Mouse (Mus musculus) cortical plate, adult 2 months (tissue): ENCODE measurements around the gene Spg20.

ENCODE experiments used
- CTCF ChIP-seq: fragments of 200-500 bp; IDR thresholded peaks from 2 replicates; pipeline ENCODE4 v1.5.1; 2011; ENCODE audit warnings: mild to moderate bottlenecking, control low read depth, low read length; ENCODE audit not compliant: insufficient read depth; ENCODE audit errors: extremely low read depth
- POLR2A ChIP-seq: fragments of 200-500 bp; IDR thresholded peaks from 2 replicates; pipeline ENCODE4 v1.6.1; 2011; ENCODE audit warnings: mild to moderate bottlenecking, low read length, control low read depth; ENCODE audit not compliant: insufficient read depth; ENCODE audit errors: extremely low read depth

DNA sequence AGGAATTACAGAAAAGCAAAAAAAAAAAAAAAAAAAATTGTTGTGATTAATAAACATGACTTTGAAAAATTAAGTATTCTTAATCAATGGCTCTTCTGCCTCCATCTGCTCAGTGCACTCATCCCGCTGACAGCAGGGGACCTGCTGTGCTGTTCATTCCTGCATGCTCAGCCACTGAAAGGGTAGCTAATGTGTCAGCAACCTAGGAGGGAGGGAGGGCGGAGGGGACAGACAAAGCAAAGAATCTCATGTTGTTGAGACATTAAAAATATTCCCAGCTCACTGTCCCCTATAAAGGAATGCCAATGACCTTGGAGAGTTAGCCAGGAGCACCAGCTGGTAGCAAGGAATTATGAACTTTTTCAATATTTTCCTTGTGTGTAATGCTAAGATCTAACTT is 13.9 kb upstream of the Spg20 start:
- TF ChIP-seq CTCF = no peak
- TF ChIP-seq POLR2A = no peak
